Mouse (Mus musculus) T-helper 17 cell (primary cell): ENCODE data around the gene Slc41a2.

Experiments used
- in situ Hi-C, 2 experiments: fragments of 300-600 bp; cut with MboI, MseI; formaldehyde crosslinking; loops; 1 replicate in 1 of 2; 2 replicates in 1 of 2; pipeline ENCODE4 v1.15.1; 2025; ENCODE audit warnings: high pct_unique_total_duplicates in 2 of 2

The Slc41a2 gene

DNA sequence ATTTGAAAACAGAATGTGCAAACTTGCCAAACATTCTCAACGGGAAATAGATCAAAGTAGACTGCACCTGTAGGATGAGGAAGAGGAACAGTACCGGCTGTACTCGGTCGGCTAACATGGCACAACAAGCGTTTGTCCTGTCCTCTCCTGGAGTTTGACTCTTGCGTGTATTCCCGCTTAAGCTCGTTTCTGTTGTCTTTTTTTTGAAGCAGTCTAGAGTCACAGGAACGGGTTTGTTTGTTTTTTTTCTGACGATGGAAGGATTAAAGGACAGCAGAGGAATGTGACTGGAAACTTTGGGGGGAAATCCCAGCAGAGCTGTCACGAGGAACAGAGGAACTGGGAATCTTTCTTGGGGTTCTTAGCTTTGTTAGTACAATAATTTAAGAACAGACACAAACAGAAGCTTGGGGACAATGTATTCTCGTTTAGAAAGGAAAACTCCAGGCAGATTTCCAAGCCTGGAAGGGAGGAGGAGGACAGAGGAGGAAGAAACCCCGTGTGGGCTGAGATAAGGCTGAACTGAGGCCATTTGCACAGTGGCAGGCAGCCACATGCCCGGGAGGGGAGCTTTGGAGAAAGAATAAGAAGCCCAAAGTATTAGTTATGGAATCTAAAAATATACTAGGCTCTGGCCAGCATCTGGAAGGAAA lies 16.1 kb upstream of the Slc41a2 start:
- in situ Hi-C loops: loop anchor here in 1 of 2 experiments (10.0 kb wide), 1 partner anchor 729 kb away; the partner anchor contains the start of genes 1190007I07Rik and Tdg

GRCm38 (mm10) chr10:83351779-83352178 lies 14.1 kb upstream of the Slc41a2 start:
- in situ Hi-C loops: loop anchor here in 1 of 2 experiments (10.0 kb wide), 1 partner anchor 727 kb away; the partner anchor contains the start of genes 1190007I07Rik and Tdg

GRCm38 (mm10) chr10:83350689-83351088 lies 13.0 kb upstream of the Slc41a2 start:
- in situ Hi-C loops: loop anchor here in 1 of 2 experiments (10.0 kb wide), 1 partner anchor 726 kb away; the partner anchor contains the start of genes 1190007I07Rik and Tdg

GRCm38 (mm10) chr10:83347494-83347893 lies 9.8 kb upstream of the Slc41a2 start:
- in situ Hi-C loops: no loop called here

GRCm38 (mm10) chr10:83346359-83346736 lies 8.7 kb upstream of the Slc41a2 start:
- in situ Hi-C loops: no loop called here

DNA sequence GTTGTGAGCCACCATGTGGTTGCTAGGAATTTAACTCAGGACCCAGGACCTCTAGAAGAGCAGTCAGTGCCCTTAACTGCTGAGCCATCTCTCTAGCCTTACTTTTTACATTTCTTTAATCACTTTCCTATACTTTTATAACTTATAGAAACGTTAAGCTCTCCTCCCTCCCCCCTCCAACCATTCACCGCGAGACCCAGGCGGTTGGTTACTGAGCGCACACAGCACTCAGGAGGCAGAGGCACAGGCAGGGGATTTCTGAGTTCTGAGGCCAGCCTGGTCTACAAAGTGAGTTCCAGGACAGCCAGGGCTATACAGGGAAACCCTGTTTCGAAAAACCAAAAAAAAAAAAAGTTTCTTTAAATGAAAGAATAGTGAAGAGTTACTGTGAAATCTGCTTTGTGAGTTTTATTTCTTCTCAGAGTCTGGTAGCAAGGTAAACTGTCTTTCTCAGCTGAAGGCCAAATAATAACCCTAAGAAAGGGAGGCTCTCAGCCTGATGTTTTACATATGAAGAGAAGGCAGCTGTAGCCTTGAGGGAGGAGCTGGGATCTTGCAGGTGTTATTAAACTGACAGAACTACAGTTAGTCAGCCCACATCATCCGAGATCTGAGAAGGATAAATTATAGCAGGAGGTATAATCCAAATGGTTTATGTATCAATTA lies 8.1 kb upstream of the Slc41a2 start:
- in situ Hi-C loops: no loop called here

DNA sequence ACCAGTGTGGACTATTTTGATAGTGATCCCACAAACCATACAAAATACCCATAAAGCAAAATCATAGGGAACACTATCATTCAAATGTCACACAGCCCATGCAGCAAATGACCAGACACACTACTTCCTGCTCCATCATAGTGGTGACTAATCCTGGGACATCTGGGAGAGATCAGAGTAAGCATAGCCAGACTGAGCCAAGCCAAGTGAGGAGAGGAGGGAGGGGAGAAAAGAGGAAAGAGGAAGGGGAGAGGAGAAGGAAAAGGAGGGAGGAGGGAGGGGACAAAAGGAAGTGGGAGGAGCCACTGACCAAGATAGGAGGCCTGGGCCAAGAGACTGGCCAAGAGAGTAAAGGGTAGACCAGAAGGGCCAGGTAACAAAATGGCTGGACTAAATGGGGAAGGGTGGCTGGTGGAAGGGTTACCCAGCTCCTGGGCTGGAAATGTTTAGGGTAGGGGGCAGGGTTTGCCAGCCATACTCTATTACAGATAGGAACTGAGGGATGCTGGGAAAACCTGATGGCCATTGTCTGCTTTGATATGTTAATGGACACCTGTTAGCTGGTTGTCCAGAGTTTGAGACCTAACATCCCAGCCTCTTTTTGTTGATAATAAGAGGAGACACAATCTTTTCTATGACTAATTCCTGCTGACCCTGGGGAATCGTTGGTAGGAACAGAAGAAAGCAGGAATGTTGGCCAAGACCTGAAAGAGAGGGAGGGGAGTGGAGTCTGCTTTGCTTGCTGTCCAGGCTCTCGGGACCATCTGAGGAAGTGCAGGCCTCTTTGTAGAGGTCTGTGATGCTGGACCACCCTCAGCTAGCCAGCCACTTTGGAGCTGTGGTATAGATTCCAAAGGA lies 6.4 kb upstream of the Slc41a2 start:
- in situ Hi-C loops: no loop called here

GRCm38 (mm10) chr10:83343171-83343570 lies 5.5 kb upstream of the Slc41a2 start:
- in situ Hi-C loops: no loop called here

- in situ Hi-C loops: no loop called here
These were observed 3.5 kb upstream of the Slc41a2 start for GRCm38 (mm10) chr10:83341226-83341625.

GRCm38 (mm10) chr10:83337971-83338598 lies 403 bp upstream of the Slc41a2 start:
- in situ Hi-C loops: no loop called here

DNA sequence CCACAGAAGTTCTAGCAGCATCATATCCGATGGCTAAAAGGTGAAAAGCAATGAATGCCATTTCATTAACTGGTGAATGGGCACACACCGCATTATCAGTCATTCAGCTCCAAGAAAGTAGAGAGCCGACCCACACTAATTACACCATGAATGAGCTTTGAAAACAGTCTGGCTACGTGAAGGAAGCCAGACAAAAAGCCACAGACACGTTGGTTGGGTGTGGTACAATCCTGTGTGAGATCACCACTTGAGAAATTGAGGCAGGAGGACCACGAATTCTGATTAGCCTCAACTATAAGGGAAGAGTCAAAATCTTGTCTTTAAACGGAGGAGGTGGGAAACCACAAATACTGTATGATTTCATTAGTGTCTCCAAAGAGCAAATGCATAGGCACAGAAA lies 1.3 kb downstream of the Slc41a2 start:
- in situ Hi-C loops: no loop called here

GRCm38 (mm10) chr10:83332581-83332980 lies 5.1 kb downstream of the Slc41a2 start:
- in situ Hi-C loops: no loop called here

DNA sequence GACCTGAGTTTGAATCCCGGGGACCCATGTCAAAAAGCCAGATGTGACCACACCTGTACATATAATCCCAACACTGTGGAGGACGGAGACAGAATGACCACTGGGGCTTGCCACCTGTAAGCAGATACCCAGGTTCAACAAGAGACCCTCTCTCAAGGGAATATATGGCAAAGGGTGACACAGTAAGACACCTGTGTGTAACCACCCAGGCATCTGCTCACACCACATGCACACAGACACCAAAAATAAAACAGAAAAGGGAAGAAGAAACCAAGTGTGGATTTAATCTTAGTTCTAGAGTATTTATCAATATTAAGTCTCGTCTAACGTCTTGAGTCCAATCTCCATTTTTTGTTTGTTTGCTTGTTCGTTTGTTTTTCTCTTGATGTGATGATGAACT lies 5.9 kb downstream of the Slc41a2 start:
- in situ Hi-C loops: no loop called here

GRCm38 (mm10) chr10:83330336-83330735 lies 7.3 kb downstream of the Slc41a2 start:
- in situ Hi-C loops: no loop called here

- in situ Hi-C loops: no loop called here
These were observed 8.9 kb downstream of the Slc41a2 start for GRCm38 (mm10) chr10:83328791-83329190.

- in situ Hi-C loops: no loop called here
These were observed 10.9 kb downstream of the Slc41a2 start for GRCm38 (mm10) chr10:83326648-83327285.

GRCm38 (mm10) chr10:83325903-83326302 lies 11.8 kb downstream of the Slc41a2 start:
- in situ Hi-C loops: no loop called here

- in situ Hi-C loops: no loop called here
These were observed 12.8 kb downstream of the Slc41a2 start for GRCm38 (mm10) chr10:83324871-83325270.

GRCm38 (mm10) chr10:83322551-83323100 lies 15.1 kb downstream of the Slc41a2 start:
- in situ Hi-C loops: no loop called here

- in situ Hi-C loops: no loop called here
These were observed 16.2 kb downstream of the Slc41a2 start for GRCm38 (mm10) chr10:83321528-83321927.

DNA sequence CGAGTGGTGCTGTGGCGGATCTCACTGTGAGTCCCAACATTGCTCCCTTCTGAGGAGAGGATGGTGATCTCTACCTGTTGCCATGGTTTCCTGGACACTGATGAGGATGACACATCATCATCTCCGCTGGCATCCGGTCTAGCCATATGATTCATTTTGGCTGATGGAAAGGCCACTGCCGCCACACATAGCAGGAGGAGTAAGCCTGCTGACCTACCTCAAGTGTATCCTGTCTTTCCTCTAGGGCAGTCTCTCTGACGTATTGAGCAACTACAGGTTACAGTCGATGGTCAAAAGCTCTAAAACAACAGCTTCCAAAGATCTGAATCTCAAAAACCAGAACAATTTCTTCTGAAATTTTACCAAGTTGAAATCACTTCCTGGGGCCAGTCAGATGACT lies 16.8 kb downstream of the Slc41a2 start:
- in situ Hi-C loops: no loop called here
